Mouse (Mus musculus) adrenal gland, adult 8-10 months (tissue): ENCODE data around the gene Hdac7. TPM values are rescaled to one million over a fixed set of nuclear protein-coding genes. Genes with fewer than 3 reads are reported as not detected.
"Not testable (repeated sequence)": the region's sequence is repeated elsewhere in the genome, so short reads cannot be mapped to it uniquely, and the experiment has no call there.

Source experiments
- DNase-seq: peaks from one replicate; pipeline ENCODE4 v3.0.0; 2022
- total RNA-seq, 4 experiments: library from RNA; stranded (reverse); gene quantifications; 2 replicates each; pipeline ENCODE4 v1.2.4; 2022

The Hdac7 gene
- total RNA-seq, result 100 to 1,000 TPM in 2 of 4 experiments, 10 to 100 TPM in 2; 86.1 to 106 (median 96.2) TPM

DNA sequence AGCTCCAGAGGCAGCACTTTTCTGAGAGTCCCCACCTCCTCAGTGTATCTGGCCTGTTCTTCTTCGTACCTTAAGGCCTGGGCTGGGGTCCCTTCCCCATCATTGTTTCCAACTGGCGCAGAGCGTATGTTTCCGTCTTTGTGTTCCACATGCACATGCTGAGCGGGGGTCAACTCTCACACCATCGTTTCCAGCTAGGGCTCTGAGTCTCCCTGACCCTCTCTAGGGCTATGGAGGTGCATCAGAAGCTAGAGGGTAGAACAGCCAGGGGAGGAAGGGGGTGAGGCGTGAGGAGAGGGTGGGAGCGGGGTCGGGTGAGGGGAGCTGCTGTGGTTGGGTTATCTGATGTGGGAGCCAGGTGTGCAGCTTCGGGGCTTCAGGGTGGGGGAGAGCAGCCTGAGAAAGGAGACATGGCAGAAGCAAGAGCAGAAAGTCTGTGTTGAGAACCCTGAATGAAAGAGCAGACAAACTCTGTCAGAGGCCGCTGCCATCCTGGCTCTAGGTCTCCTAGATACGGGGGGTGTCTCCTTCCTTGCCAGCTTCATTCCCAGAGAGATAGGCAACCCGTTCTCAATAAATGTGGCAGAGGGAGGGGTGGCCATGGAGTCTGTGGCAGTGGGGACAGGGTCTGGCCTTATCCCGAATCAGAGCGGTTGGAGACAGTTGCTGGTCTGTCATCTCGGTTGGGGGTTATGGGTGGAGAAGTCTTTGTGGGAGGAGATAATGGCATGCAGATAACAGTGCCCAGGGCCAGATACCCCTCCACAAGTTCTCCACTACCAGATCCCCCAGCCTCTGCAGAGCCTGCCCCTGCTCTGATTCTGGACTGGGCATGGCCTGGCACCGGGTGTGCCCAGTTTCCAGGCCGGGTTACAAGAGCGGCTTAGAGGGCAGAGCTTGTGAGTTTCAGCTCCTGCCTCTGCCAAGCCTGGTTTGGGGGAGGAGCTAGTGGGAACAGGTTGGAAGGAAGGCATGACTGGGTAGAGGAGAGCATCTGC is at the start of gene Hdac7:
Hdac7 (minus strand) TSS at position 466 of the 998 bp plus-strand sequence.
- DNase-seq, result no peak

DNA sequence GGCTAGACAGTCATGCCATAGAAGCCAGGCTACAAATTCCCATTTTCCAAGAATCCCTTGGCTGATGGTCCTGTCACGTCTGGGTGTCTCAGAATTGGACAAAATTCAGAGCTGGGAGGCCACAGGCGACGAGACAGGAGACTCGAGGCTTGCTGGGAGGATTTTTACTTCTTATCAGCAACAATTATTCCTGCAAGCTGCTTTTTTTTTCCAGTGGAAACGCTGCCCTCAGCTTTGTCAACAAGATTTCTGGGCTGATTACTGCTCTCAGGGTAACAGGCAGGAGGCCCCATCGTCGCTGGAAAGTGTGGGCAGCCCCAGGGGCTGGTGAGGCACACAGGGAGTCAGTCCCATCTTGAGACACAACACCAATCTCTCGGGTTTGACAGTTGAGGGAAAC is 48.2 kb upstream of the Hdac7 start:
- DNase-seq, result no peak

DNA sequence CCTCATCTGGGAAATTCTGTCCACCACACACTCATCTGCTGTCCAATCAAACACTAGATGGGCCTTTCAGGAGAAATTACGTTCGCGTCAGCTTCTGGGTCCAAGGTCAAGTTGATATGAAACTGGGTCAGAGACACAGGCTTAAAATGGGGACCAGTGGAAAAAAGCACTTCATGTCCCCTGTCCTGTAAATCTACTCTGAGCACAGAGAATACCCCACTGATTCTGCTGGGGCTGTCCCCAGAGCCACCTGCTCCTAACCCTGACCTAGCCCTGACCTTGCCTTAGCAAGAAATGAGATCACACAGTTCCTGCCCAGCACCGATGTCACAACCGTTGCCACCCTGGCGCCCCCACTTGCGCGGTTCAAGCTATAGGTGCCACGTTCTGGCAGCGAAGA is 46.1 kb upstream of the Hdac7 start:
- DNase-seq, result no peak

DNA sequence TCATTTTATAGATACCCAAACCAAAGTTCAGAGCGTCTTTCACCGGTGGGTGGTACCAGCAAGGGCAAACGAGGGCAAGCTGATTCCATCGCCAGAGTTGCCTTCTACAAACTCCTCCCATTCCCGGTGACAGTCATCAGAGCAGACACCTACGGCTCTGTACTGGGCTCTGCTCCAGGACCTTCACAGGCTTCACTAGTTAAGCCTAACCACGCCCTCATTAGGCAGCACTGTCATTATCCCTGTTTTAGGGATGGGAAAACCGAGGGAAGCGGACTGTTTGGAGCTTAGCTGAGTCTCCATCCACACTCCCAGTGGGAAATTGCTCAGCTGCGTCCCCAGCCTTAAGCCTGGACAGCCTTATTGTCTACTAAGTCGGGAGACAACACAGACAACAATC is 45.7 kb upstream of the Hdac7 start:
- peak; percentile 45 for DNase-seq

DNA sequence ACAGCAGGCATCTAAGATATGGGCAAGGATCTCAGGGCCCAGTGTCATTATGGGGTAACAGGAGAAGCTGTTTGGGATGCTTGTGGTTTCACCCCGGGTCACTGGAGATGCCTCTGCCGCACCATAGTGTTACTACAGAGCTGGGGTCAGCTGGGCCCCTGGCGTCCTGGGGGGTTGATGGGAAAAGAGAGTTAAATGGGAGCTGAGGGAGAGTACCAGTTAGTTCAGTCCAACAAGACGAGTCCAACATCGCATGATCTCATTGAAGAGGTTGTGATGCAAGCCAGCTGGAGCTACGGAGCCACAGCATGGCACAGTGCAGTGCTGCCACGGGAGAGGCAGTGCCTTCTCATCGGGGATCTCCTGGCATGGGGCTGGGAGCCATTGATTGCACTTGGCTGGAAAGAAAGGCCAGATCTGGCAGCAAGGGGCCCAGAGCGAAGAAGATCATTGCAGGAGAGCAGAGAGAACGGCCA is 43.3 kb upstream of the Hdac7 start:
- DNase-seq, result no peak

DNA sequence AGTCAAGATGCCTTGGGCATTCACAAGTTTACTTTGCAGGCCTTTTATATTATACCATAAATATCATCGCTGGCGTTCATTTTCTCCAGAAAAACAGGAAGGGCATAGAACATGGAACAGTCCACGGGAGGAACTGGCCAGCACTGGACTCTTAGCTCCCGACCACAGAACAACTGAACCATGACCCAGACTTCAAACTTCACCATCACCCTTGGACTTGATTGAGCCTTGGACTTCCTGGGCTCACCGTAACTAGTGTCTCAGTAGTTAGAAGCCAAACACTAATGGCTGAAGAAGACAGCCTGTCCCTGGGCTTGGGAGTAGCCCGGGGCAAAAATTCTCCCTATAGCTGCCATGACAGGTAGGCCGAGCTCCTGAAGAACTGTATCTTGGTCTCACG is 37.1 kb upstream of the Hdac7 start:
- DNase-seq, result no peak

DNA sequence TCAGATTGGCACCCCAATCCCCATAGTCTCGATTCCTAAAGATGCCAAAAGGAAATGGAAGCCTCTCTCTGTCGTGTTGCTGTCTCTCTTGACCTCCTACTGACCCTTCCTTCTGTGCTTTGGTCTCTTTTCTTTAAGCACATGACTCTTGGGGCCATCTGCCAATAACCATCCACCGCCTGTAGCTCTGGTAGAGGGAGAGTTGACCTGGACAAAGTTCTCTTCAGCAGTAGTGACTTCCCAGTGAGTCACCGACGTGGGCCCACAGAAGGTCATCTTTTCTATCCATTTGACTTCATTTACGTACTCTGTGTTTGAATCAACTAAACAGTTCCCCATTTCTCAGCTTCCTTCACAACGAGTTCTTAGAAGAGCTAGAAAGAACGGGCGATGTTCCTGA is 36.1 kb upstream of the Hdac7 start:
- DNase-seq, result no peak

DNA sequence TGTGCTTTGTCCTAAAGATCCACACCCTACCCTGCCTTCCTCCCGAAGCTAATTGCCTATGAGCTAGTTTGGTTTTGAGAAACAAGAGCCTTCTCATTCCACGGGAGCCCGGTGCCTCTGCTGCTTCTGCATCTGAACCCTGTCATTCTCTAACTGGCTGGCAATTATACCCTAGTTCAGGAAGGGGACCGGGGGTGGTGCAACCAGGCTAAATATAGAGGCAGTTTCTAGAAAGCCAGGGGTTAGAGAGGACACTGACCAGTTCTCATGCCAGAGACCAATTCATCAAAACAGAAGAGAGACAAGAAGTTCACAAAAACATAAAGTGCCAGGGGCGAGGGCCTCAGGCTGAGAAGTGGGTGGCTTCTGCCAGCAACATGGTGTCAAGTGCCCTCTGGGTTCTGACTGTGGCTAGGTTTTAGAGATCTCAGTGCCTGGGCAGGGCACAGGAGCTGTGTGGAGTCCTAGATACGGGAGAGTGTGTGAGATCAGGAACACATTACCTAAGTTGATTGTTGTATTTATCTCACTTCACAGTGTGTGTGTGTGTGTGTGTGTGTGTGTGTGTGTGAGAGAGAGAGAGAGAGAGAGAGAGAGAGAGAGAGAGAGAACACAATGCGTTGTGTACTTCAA is 34.5 kb upstream of the Hdac7 start:
- no peak for DNase-seq

DNA sequence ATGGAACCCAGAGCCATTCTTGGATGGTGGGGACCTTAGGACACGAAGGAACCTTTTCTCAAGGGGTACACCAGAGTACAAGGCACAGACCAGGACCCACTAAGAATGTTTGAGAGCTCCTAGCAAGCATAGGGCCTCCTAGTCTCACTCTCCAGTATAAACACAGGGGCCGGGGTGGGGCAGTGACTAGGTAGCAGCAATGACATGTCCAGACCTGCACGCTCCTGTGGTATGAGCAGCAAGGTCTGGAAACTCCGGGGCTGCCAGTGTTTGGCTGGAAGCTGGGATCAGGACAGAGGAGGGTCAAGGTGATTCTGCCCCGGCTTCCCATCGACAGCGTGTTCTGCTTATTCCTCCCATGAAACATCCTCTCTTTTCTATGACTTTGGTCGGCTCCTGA is 31.5 kb upstream of the Hdac7 start:
- no peak for DNase-seq

DNA sequence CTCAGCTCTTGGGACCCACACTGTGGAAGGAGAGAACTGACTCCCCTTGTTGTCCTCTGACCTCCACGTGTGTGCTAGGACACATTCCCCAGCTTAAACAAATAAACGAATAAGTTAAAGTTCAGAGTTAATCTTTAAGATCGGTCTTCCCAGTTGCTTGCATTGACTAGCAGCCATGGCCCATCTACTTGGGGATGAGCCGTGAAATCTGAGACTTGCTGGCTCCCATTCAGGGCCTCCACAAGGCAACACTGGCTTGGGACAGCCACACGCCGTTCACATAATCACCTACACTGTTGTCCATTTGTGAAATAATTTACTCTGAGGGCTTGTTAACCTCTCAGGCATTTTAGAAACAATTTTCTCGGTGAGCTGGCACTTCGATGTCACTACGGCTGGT is 29.4 kb upstream of the Hdac7 start:
- DNase-seq, result no peak

DNA sequence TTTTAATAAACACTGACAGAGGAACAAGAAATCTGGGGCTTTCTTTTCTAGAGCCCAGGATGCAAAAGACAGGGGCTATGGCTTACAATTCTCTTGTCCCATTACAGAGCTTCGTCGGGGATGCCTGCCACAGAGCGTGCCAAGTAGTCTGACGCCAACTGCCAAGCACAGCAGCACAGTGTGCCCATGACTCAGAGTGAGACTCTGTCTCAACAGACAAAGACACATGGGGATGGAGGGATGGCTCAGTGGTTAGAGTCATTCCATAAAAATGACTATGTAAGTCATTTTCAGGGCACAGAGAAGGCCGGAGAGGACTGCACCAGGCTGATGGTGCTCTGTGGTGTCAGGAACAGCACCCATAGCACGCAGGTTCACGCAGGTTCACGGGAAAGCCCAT is 27.9 kb upstream of the Hdac7 start:
- no peak for DNase-seq

DNA sequence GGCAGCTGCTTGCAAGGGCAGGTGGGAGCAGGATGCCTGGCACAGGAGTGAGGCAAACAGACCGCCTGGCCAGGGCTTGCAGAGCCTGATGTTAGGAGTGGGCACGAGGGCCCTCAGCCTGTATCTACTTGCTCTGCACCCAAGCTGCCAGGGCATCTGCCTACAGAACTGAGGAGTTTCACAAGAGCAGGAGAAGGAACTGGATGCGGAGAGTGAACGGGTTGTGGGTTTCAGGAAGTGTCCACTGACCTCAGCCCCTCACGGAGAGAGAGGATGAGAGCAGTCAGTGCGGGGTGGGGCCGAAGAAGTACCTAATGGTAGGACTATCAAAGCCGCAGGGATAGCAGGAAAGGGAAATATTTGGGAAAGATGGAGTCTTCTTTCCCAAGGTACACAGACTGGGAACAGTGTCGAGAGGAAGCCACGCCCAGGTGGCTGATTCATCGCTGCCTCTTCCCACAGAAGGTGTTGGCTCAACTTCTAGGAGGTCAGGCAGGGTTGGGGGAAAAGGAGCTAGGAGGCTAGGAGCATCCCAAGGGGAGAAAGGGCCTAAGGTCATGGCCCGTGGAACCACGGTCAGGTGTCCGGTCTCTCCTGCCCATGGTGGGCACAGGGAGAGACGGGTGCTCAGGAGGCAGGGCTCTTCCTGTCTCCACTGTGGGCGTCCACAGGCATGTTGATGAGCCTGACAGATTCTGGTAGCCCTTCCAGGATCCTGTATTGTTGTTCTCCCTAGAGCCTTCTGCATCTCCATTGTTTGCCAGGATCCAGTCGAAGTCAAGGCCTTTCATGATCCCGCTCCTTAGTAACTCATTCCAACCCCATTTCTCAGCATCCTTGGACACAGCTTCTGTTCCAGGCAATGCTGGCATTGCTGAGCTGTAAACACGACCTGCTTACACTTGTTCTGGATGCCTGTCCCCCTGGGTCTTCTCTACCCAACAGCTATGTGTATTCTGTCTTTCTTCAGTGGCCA is 27.0 kb upstream of the Hdac7 start:
- DNase-seq, result no peak

DNA sequence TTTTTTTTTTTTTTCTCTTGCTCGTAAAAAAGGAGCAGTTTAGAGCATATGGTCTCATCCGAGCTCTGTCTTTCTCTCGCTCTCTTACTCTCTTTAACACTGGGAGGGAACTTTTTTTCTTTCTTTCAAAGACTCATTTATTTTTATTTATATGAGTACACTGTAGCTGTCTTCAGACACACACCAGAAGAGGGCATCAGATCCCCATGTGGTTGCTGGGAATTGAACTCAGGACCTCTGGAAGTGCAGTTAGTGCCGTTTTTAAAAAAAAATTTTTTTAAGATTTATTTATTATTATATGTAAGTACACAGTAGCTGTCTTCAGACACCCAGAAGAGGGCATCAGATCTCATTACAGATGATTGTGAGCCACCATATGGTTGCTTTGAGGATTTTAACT is 25.8 kb upstream of the Hdac7 start:
- not testable (repeated sequence) for DNase-seq

DNA sequence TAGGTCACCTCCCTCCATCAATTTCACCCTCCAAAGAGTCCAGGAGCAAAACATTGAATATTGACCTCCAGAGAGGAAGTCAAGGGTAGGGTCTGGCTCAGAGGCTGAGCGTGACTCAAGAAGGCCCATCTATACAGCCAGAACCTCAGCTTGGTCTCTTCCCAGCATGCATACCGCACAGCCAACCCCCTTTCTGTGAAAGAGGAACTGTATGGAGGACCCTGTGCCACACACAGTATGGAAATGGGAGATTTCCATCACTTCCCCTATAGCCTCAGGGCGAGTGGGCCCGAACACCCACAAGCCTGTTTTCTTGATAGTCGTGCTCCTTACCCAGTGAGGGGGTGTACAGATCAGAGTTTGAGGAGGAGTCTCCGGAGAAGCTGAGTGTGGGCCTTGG is 24.7 kb upstream of the Hdac7 start:
- no peak for DNase-seq

DNA sequence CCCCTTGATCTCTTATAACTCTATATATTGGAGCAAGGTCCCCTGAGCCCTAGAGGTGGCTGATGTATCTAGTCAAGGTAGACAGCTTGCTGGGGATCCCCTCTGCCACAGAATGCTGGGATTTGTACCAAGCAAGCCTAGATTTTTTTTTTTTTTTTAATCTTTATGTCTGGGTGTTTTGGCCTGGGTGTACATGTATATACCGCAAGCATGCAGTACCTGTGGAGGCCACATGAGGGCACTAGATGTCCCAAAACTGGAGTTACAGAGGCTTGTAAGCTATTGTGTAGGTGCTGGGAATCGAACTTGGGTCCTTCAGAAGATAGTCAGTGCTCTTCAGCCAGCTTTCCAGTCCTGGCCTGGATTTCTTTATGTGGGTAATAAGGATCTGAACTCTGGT is 21.7 kb upstream of the Hdac7 start:
- no peak for DNase-seq

DNA sequence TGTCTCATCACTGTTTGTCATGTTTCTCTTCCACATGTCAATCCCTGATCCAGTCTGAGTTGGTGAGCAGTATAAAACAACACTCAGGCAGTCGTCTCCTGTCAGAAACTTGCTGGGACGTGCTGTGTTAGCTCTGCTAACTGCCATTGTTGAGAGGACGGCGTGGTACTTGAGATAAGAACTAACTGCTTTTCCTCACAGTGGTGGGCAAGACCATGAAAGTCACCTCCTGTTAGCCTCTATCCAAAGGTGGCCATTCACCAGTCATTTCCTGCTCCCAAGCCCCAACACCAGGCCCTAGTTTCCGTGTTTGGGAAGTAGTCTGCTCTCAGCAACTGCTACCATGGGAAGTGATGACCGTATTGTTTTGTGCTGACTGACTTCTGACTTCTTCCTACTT is 20.9 kb upstream of the Hdac7 start:
- DNase-seq, result no peak

DNA sequence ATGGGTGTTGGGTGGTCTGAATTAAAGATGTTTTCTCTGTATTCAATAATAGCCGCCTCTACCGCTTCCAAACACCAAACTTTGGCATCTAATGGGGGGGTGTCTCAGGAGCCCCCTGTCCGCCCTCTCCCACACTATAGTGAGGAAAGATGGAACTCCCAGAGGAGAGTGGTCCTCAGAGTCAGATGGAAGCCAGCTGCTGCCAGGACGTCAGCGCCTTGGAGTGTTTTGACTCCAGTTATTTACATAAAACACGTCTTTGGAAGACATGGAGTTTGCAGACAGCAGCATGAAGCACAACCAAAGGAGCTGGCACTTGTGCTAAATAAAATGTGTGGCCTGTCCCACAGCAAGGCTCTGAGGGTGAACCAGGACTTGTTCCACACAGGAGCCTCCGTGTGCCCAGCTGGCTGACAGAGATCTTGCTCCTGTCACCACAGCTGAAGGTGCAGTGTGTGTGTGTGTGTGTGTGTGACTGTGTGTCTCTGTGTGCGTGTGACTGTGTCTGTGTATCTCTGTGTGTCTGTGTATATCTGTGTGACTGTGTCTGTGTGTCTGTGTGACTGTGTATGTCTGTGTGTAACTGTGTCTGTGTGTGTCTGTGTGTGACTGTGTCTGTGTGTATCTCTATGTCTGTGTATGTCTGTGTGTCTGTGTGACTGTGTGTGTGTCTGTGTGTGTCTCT is 20.2 kb upstream of the Hdac7 start:
- no peak for DNase-seq

DNA sequence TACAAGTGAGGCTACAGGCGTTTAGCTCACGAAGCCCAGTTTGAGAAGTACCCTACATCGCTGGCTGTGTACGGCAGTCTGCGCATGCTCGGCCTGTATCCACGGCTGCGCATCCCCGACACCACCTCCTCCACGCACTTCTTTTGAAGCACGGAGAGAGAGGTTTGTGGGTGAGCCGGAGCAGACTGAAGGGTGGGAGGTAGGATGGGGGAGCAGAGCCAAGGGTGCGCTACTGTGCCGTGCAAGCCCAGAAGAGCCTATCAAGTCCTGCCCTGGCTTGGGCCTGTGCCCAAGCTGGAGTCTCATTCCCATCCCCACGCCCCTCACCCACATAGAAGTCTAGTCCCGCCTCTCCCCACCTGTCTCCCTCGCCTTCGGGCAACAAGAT is 19.2 kb upstream of the Hdac7 start:
- DNase-seq, result no peak

DNA sequence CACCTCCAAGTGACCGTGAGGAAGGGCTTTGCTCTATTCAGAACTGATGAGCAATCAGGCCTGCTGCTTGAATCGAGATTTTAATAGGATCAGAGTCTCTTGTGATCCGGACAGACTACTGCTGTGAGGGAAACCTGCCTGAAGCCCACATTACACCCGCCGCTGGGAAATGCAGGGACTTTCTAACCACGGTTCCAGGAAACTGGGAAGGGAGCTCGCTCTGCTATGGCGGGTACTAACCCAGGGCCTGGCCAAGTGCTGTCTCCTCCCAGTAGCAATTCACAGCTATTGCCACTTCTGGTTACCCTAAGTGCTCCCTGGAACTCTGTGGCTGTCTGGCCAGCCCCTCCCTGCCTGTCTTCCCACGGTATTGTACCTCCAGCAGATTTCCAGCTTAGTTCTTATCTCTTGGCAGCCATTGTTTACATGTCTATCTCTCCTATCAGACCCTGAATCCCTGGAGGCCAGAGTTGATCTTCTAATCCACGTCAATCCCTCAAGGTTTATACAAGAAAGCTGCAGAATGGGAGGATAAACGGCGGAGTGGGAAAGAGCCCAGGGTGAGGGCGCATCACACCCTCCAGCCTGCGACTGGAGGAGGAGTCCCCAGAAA is 18.7 kb upstream of the Hdac7 start:
- DNase-seq, result no peak

DNA sequence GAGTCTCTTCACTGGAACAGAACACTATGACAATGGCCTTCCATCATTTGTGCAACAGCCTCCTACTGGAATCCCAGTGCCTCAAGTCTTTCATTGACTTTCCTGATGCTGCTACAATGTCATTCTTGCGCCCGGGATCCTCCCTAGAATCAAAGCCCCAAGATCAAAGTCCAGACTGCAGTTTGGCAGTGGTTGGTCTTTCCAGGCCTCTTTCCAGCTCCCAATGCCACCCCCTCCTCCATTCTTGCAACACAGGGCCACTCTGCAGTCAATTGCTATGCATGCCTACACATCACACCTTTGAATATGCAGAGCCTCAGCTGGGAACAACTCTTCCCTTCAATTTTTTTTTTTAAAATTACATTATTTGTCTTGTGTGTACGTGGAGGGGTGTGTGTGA is 16.1 kb upstream of the Hdac7 start:
- no peak for DNase-seq

DNA sequence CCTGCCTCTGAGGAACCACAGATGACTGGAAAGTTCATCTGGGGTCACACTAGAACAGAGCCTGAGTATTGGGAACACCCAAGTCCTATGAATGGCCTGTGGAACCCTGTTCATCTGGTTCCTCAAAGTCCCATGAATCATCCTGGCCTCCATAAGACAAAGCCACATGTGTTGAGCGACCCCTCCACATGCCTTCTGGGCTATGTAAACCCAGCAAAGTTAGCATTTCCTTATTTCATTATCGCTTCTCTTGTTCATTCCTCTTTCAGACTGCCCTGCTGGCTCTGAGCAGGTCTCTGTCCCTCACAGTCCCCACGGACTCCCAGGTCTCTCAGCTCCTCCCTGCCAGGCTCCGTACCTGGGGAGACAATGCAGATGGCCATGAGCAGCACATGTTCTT is 14.1 kb upstream of the Hdac7 start:
- no peak for DNase-seq

DNA sequence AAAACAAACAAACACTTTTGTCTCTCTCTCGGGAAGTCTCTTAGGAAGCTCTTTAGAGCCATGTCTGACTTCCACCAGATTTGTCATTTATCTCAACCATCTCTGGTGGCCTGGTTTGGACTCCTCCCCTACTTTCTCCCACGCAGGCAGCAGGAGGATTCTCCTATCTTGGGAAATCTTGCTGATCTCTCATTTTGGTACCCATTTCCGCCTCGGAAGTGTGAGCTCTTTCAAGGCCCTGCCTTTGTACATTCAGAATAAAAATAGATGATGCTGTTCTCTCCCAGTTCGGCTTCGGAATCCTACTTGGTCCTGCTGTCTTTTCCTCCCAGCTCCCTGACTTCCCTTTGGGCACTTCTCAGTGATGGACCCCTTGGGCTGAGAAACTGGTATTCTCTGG is 10.2 kb upstream of the Hdac7 start:
- no peak for DNase-seq
